Mouse (Mus musculus): ENCODE data around the gene Hibadh. TPM values are rescaled to one million over a fixed set of nuclear protein-coding genes. Genes with fewer than 3 reads are reported as not detected.
"Not testable (repeated sequence)": the region's sequence is repeated elsewhere in the genome, so short reads cannot be mapped to it uniquely, and the experiment has no call there.

The Hibadh gene
- polyA plus RNA-seq, 1 experiment from 2014 or later = 104 TPM

GRCm38 (mm10) chr6:52671791-52672190, 31.6 kb upstream of the Hibadh start:
- 52% methylated on average over 8 of the region's 8 CpGs for WGBS
- no peak overlapping the region for H3K4me3 ChIP-seq
- H3K9ac ChIP-seq = no peak overlapping the region
- no peak overlapping the region for H3K4me2 ChIP-seq
- H3K27ac ChIP-seq = no peak overlapping the region
- no peaks in the 10 kb centered on the region for H3K27me3 ChIP-seq
- no peak for ATAC-seq (ENCODE audit: borderline replicate concordance, extremely low read depth, low FRiP score, low TSS enrichment)
- H3K36me3 ChIP-seq = no peaks in the 10 kb centered on the region
- H3K4me1 ChIP-seq = peaks cover 8% of the 10 kb centered on the region
- H3K9me3 ChIP-seq = no peaks in the 10 kb centered on the region

GRCm38 (mm10) chr6:52669878-52670277, 29.7 kb upstream of the Hibadh start:
- H3K4me1 ChIP-seq; H3K27ac ChIP-seq; H3K4me2 ChIP-seq; H3K27me3 ChIP-seq; H3K36me3 ChIP-seq; H3K9me3 ChIP-seq; ATAC-seq (ENCODE audit: borderline replicate concordance, extremely low read depth, low FRiP score, low TSS enrichment); H3K4me3 ChIP-seq; H3K9ac ChIP-seq: not testable (repeated sequence)
- 48% methylated on average over 2 of the region's 2 CpGs for WGBS

- no peaks in the 10 kb centered on the region for H3K4me1 ChIP-seq
- no peak overlapping the region for H3K9ac ChIP-seq
- no peaks in the 10 kb centered on the region for H3K36me3 ChIP-seq
- no peaks in the 10 kb centered on the region for H3K9me3 ChIP-seq
- WGBS = 64% methylated on average over 3 of the region's 3 CpGs
- no peaks in the 10 kb centered on the region for H3K27me3 ChIP-seq
- H3K4me2 ChIP-seq = no peak overlapping the region
- no peak overlapping the region for H3K27ac ChIP-seq
- H3K4me3 ChIP-seq = no peak overlapping the region
- ATAC-seq (ENCODE audit: borderline replicate concordance, extremely low read depth, low FRiP score, low TSS enrichment) = no peak
Measured at GRCm38 (mm10) chr6:52667641-52668040, 27.5 kb upstream of the Hibadh start.

- Histone ChIP-seq H3K27ac (no peak overlapping the region), H3K9me3 (no peaks in the 10 kb centered on the region), H3K36me3 (no peaks in the 10 kb centered on the region), H3K4me2 (no peak overlapping the region), H3K9ac (no peak overlapping the region), H3K27me3 (no peaks in the 10 kb centered on the region), H3K4me1 (no peaks in the 10 kb centered on the region), H3K4me3 (no peak overlapping the region)
- no peak for ATAC-seq (ENCODE audit: borderline replicate concordance, extremely low read depth, low FRiP score, low TSS enrichment)
- 18% methylated on average over 5 of the region's 5 CpGs for WGBS
Measured at GRCm38 (mm10) chr6:52663021-52663420, 22.8 kb upstream of the Hibadh start.

GRCm38 (mm10) chr6:52655266-52655665, 15.1 kb upstream of the Hibadh start:
- Histone ChIP-seq H3K4me2 (no peak overlapping the region), H3K9me3 (0 out of 2 replicates have a peak, but pooled peaks cover 3% of the 10 kb centered on the region), H3K27me3 (no peaks in the 10 kb centered on the region), H3K36me3 (no peaks in the 10 kb centered on the region), H3K4me3 (no peak overlapping the region), H3K27ac (no peak overlapping the region), H3K9ac (no peak overlapping the region), H3K4me1 (no peaks in the 10 kb centered on the region)
- WGBS = 85% methylated on average over 4 of the region's 4 CpGs
- ATAC-seq (ENCODE audit: borderline replicate concordance, extremely low read depth, low FRiP score, low TSS enrichment) = no peak

- H3K4me3 ChIP-seq = no peak overlapping the region
- no peak for ATAC-seq (ENCODE audit: borderline replicate concordance, extremely low read depth, low FRiP score, low TSS enrichment)
Measured at GRCm38 (mm10) chr6:52648806-52649205, 8.6 kb upstream of the Hibadh start.

GRCm38 (mm10) chr6:52648031-52648430, 7.8 kb upstream of the Hibadh start:
- H3K27me3 ChIP-seq = no peaks in the 10 kb centered on the region
- H3K9ac ChIP-seq = no peak overlapping the region
- no peak overlapping the region for H3K4me2 ChIP-seq
- no peaks in the 10 kb centered on the region for H3K36me3 ChIP-seq
- no peaks in the 10 kb centered on the region for H3K9me3 ChIP-seq
- WGBS = 91% methylated on average over 6 of the region's 6 CpGs
- ATAC-seq (ENCODE audit: borderline replicate concordance, extremely low read depth, low FRiP score, low TSS enrichment) = no peak
- H3K4me3 ChIP-seq = no peak overlapping the region
- no peaks in the 10 kb centered on the region for H3K4me1 ChIP-seq
- H3K27ac ChIP-seq = no peak overlapping the region

More at GRCm38 (mm10) chr6:52648806-52649205, 8.6 kb upstream of the Hibadh start:
- H3K27me3 ChIP-seq = no peaks in the 10 kb centered on the region
- no peaks in the 10 kb centered on the region for H3K4me1 ChIP-seq
- no peaks in the 10 kb centered on the region for H3K9me3 ChIP-seq
- H3K36me3 ChIP-seq = no peaks in the 10 kb centered on the region
- no peak overlapping the region for H3K27ac ChIP-seq
- no peak overlapping the region for H3K9ac ChIP-seq
- no peak overlapping the region for H3K4me2 ChIP-seq
- WGBS = 64% methylated on average over 11 of the region's 11 CpGs

- Histone ChIP-seq H3K27ac (no peak overlapping the region), H3K27me3 (no peaks in the 10 kb centered on the region), H3K9me3 (no peaks in the 10 kb centered on the region), H3K4me3 (no peak overlapping the region), H3K9ac (no peak overlapping the region), H3K36me3 (no peaks in the 10 kb centered on the region), H3K4me1 (no peaks in the 10 kb centered on the region), H3K4me2 (no peak overlapping the region)
- ATAC-seq (ENCODE audit: borderline replicate concordance, extremely low read depth, low FRiP score, low TSS enrichment) = no peak
- WGBS = 29% methylated on average over 5 of the region's 5 CpGs
Measured at GRCm38 (mm10) chr6:52645926-52646325, 5.7 kb upstream of the Hibadh start.

- Histone ChIP-seq H3K27ac (no peak overlapping the region), H3K36me3 (no peaks in the 10 kb centered on the region), H3K9me3 (no peaks in the 10 kb centered on the region), H3K4me2 (no peak overlapping the region), H3K4me3 (no peak overlapping the region), H3K27me3 (no peaks in the 10 kb centered on the region), H3K9ac (no peak overlapping the region), H3K4me1 (peaks cover 9% of the 10 kb centered on the region; the same call in 1 of the 2 replicates)
- WGBS = 41% methylated on average over 7 of the region's 7 CpGs
- ATAC-seq (ENCODE audit: borderline replicate concordance, extremely low read depth, low FRiP score, low TSS enrichment) = no peak
Measured at GRCm38 (mm10) chr6:52642152-52642551, 2.0 kb upstream of the Hibadh start.

- no peak for ATAC-seq (ENCODE audit: borderline replicate concordance, extremely low read depth, low FRiP score, low TSS enrichment)
- H3K9ac ChIP-seq = no peak overlapping the region
- H3K27me3 ChIP-seq = no peaks in the 10 kb centered on the region
- H3K36me3 ChIP-seq = no peaks in the 10 kb centered on the region
- H3K4me3 ChIP-seq = no peak overlapping the region
- no peak overlapping the region for H3K27ac ChIP-seq
- H3K9me3 ChIP-seq = no peaks in the 10 kb centered on the region
- WGBS = 76% methylated on average over 3 of the region's 3 CpGs
- no peak overlapping the region for H3K4me2 ChIP-seq
- peaks cover 9% of the 10 kb centered on the region; the same call in 1 of the 2 replicates for H3K4me1 ChIP-seq
Measured at GRCm38 (mm10) chr6:52641076-52641475, 887 bp upstream of the Hibadh start.

- Histone ChIP-seq H3K27ac (peak overlapping the region; percentile 76), H3K36me3 (no peaks in the 10 kb centered on the region), H3K4me3 (peak overlapping the region; percentile 80), H3K9me3 (no peaks in the 10 kb centered on the region), H3K27me3 (no peaks in the 10 kb centered on the region), H3K4me1 (peaks cover 9% of the 10 kb centered on the region; the same call in 1 of the 2 replicates), H3K4me2 (peak overlapping the region; percentile 79), H3K9ac (peak overlapping the region; percentile 68)
- WGBS = under 1% methylated on average over 28 of the region's 28 CpGs
- ATAC-seq (ENCODE audit: borderline replicate concordance, extremely low read depth, low FRiP score, low TSS enrichment) = no peak; the same call in 1 of the 2 replicates
Measured at GRCm38 (mm10) chr6:52639546-52640223, 504 bp downstream of the Hibadh start.

GRCm38 (mm10) chr6:52638471-52639185, 1.6 kb downstream of the Hibadh start:
- Histone ChIP-seq H3K36me3 (no peaks in the 10 kb centered on the region), H3K27ac (no peak overlapping the region), H3K9ac (peak overlapping the region; percentile 4; the same call in 1 of the 2 replicates), H3K4me2 (peak overlapping the region; percentile 79), H3K4me1 (peaks cover 9% of the 10 kb centered on the region; the same call in 1 of the 2 replicates), H3K4me3 (peak overlapping the region; percentile 80), H3K9me3 (no peaks in the 10 kb centered on the region), H3K27me3 (no peaks in the 10 kb centered on the region)
- 69% methylated on average over 1 of the region's 1 CpGs for WGBS
- ATAC-seq (ENCODE audit: borderline replicate concordance, extremely low read depth, low FRiP score, low TSS enrichment) = no peak
